Mouse (Mus musculus) heart, postnatal 36 days (tissue): Measurements from ENCODE around the gene Atp8a2. TPM values are rescaled to one million over a fixed set of nuclear protein-coding genes. Genes with fewer than 3 reads are reported as not detected.

Experiments
- DNase-seq, 2 experiments: peaks; one replicate each; pipeline ENCODE4 v3.0.0; 2021 to 2022
- intact Hi-C: fragments of 180-260 bp; cut with DNase I; formaldehyde crosslinking; loops from one replicate; pipeline ENCODE4 v1.15.1; 2025
- total RNA-seq, 2 experiments: library from RNA; stranded (reverse); gene quantifications; 2 replicates each; pipeline ENCODE4 v1.2.3; 2021

Gene Atp8a2
- total RNA-seq, 2 experiments from 2014 or later: 4.4 to 5.0 TPM

- no peak for DNase-seq
- intact Hi-C loops: no loop called here
Measured at GRCm38 (mm10) chr14:60030666-60031065, 166.3 kb downstream of the Atp8a2 start.

- DNase-seq: no peak
- intact Hi-C loops: no loop called here
Measured at GRCm38 (mm10) chr14:60027139-60027538, 169.8 kb downstream of the Atp8a2 start.

GRCm38 (mm10) chr14:60026647-60027046, 170.3 kb downstream of the Atp8a2 start:
- intact Hi-C loops: no loop called here
- peak; percentile 46 to 63 for DNase-seq

- intact Hi-C loops: loop anchor here (1.0 to 2.0 kb wide), 2 partner anchors 403 to 411 kb away; no protein-coding TSS in a partner anchor
- DNase-seq: peak; percentile 68 to 69
Measured at GRCm38 (mm10) chr14:60015891-60016290, 181.1 kb downstream of the Atp8a2 start.

- DNase-seq: no peak
- intact Hi-C loops: no loop called here
Measured at GRCm38 (mm10) chr14:60001801-60002200, 195.2 kb downstream of the Atp8a2 start.

- no peak for DNase-seq
- intact Hi-C loops: no loop called here
Measured at GRCm38 (mm10) chr14:59988860-59989259, 208.1 kb downstream of the Atp8a2 start.

- DNase-seq: no peak
- intact Hi-C loops: no loop called here
Measured at GRCm38 (mm10) chr14:59987975-59988374, 209.0 kb downstream of the Atp8a2 start.

- intact Hi-C loops: no loop called here
- DNase-seq: no peak
Measured at GRCm38 (mm10) chr14:59978007-59978406, 219.0 kb downstream of the Atp8a2 start.

GRCm38 (mm10) chr14:59971221-59971730, 225.7 kb downstream of the Atp8a2 start:
- no peak for DNase-seq
- intact Hi-C loops: no loop called here

- no peak for DNase-seq
- intact Hi-C loops: no loop called here
Measured at GRCm38 (mm10) chr14:59969485-59970134, 227.4 kb downstream of the Atp8a2 start.

- DNase-seq: no peak
- intact Hi-C loops: no loop called here
Measured at GRCm38 (mm10) chr14:59967847-59968550, 229.0 kb downstream of the Atp8a2 start.

GRCm38 (mm10) chr14:59966981-59967380, 230.0 kb downstream of the Atp8a2 start:
- DNase-seq: no peak
- intact Hi-C loops: no loop called here

- intact Hi-C loops: no loop called here
- no peak for DNase-seq
Measured at GRCm38 (mm10) chr14:59964569-59964968, 232.4 kb downstream of the Atp8a2 start.

GRCm38 (mm10) chr14:59960961-59961360, 236.0 kb downstream of the Atp8a2 start:
- no peak for DNase-seq
- intact Hi-C loops: no loop called here

GRCm38 (mm10) chr14:59960214-59960890, 236.6 kb downstream of the Atp8a2 start:
- DNase-seq: no peak
- intact Hi-C loops: no loop called here

- DNase-seq: no peak
- intact Hi-C loops: no loop called here
Measured at GRCm38 (mm10) chr14:59959723-59960122, 237.3 kb downstream of the Atp8a2 start.

- DNase-seq: no peak
- intact Hi-C loops: no loop called here
Measured at GRCm38 (mm10) chr14:59949983-59950382, 247.0 kb downstream of the Atp8a2 start.

- intact Hi-C loops: loop anchor here (1.0 to 5.0 kb wide), 3 partner anchors 316 to 337 kb away; partner anchors contain the start of gene Shisa2
Measured at GRCm38 (mm10) chr14:59942864-59943611, 253.9 kb downstream of the Atp8a2 start.

GRCm38 (mm10) chr14:59942199-59942598, 254.8 kb downstream of the Atp8a2 start:
- intact Hi-C loops: loop anchor here (5.0 kb wide), 1 partner anchor 315 kb away; the partner anchor contains the start of gene Shisa2
- no peak for DNase-seq

More at GRCm38 (mm10) chr14:59942864-59943611, 253.9 kb downstream of the Atp8a2 start:
- DNase-seq: peak; percentile 72

- intact Hi-C loops: no loop called here
- no peak for DNase-seq
Measured at GRCm38 (mm10) chr14:59932355-59932754, 264.6 kb downstream of the Atp8a2 start.
